Mouse (Mus musculus) spleen, postnatal 10 days (tissue): ENCODE measurements around the gene Lrrtm4.

ENCODE experiments used
- DNase-seq, 2 experiments: peaks; one replicate each; pipeline ENCODE4 v3.0.0; 2021 to 2022; ENCODE audit warnings: low spot score in 2 of 2

Lrrtm4 gene

GRCm38 (mm10) chr6:80328391-80328790 lies 309.7 kb downstream of the Lrrtm4 start:
- DNase-seq, result no peak

DNA sequence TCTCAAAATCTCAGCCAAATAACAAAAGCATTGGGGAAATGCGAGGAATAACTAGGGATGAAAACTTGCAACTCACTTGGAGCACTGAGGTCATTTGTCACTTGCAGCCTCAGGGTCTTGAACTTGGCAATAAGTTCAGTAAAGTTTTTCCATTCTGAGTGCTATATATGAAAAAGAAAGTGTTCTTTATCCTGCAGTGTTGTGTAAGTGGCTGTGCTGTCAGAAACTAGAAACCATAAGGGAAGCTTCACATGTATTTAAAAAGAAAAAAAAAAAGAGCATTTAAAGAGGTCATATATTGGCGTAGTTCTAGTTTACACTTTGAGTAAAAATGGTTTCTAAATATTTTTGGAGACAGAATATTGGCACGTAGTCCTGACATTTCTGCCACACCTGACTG lies 313.1 kb downstream of the Lrrtm4 start:
- DNase-seq, result no peak

DNA sequence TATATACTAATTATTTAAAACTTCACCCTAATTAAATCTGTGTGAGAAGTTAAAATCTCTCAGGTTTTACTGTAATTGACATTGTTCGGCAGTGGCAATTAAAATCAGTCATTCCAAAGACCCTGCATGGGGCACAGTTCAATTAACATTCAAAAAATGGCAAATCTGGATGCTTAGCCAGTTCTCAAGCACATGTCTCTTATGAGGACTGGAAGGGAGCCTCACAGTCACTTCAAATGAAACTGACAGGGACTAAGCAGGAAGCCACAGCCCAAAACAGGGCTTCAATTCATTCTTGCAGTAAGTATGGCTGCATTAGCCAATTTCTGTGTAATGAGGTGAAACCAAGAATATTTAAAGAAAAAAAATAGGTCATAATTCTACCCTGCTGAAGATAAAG lies 333.6 kb downstream of the Lrrtm4 start:
- no peak for DNase-seq

- no peak for DNase-seq
Observed at GRCm38 (mm10) chr6:80357092-80357491, 338.4 kb downstream of the Lrrtm4 start.

GRCm38 (mm10) chr6:80363593-80363992 lies 344.9 kb downstream of the Lrrtm4 start:
- DNase-seq, result no peak

DNA sequence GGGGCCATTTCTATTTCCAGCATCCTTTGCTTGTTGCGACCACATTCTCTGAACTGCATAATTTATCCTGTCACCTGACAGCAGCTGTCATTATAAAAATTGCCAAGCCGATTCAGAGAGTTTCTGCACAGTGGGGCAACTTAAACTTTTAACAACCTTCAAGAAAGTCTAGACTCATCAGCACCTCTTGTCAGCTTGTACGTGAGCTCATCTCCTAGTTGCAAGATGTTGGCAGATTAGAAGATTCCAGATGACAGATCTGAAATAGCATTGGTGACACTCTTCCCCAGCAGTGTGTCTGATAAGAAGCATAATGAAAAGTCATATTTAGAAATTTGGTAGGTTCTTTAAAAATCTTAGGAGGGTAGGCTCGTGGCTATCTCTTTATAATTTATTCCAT lies 347.9 kb downstream of the Lrrtm4 start:
- no peak for DNase-seq

GRCm38 (mm10) chr6:80389571-80389970 lies 370.9 kb downstream of the Lrrtm4 start:
- DNase-seq, result no peak

DNA sequence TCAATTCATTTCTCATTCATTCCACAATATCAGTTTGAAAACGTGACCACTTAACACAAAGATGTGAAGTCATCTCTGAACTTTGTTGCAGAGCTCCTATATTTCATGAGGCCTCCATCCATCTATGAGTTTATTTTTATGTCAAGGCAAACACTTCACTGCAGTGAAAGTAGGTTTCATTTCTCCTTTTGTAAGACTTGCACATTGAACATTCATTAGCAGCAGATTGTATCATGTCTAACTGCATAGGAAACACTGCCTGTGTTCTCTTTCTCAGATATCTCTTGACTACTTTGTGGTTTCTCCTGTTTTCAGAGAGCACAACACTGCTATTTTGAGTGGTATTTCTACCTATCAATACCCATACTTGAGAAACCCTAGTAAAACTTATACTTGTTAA lies 388.1 kb downstream of the Lrrtm4 start:
- no peak for DNase-seq

GRCm38 (mm10) chr6:80440135-80440534 lies 421.5 kb downstream of the Lrrtm4 start:
- no peak for DNase-seq

DNA sequence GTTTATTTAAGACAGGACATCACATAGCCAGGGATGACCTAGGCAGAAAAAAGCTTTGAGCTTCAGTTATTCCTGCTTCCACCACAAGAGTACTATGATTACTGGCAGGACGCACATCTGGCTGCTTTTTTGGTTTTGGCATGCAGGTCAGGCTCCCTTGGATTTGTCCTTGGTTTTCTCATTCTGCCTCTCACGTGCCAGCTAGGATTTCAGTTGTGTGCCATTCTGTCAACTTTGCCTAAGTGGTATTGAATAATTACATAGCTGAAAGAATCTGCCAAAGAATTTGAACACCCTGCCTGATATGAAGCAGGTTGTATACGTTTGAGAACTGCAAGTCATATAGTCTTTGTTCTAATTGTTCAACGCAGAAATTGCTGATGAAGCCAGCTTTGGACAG lies 451.9 kb downstream of the Lrrtm4 start:
- DNase-seq, result no peak

DNA sequence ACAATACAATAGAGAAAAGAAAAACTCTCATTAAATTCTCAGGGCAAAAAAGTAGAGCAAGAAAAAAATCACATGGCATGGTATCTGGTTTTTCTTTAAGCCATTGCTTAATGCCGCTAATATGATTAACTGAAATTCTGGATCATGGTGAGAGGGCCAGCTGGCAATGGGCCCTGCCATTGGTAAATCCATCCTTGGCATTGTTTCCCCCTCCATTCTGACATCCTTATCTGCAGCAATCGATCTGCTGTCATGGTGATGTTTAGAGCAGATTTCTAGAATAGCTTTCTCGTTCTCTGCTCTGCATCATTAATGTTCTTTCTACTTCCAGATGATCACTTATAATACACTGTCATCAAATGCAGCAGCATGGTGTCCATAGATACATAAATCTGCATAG lies 457.5 kb downstream of the Lrrtm4 start:
- no peak for DNase-seq

DNA sequence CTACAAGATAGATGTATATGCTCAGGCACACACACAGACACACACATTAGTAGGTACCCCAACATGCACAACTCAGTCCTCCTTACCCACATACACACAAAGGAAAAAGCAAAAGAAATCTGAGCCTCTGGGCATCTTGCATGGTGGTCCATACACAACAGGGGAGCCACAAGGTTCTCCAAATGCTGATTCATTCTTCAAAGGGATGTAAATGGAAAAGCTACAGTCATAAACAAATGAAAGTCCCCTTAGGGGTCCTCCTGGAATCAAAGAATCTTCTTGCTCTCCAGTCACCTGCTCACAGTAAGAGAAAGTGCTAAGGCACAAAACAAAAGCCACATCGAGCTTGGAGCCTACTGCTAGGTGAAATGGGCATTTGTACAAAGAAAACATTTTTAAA lies 526.3 kb downstream of the Lrrtm4 start:
- DNase-seq, result no peak

- no peak for DNase-seq
Observed at GRCm38 (mm10) chr6:80549907-80550306, 531.2 kb downstream of the Lrrtm4 start.

- DNase-seq, result no peak
Observed at GRCm38 (mm10) chr6:80553398-80553797, 534.7 kb downstream of the Lrrtm4 start.

- DNase-seq, result no peak
Observed at GRCm38 (mm10) chr6:80554991-80555390, 536.3 kb downstream of the Lrrtm4 start.

DNA sequence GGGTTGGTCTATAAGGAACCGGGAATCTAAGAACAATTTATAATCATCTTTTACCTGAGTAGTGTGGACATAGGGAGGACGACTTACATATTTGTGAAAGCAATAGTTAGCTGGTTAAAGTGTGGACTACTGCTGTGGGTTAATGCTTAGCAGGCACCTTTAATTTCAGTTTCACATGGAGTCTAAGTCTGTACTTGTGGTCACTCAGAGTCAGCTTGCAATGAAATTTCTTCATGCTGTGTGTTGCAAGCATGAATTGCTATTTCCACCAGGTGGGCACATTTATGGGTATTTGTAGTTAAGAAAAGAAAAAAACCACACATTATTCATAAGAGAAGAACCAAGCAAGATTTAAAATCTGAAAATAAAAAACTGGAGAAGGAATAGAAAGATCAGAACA lies 558.5 kb downstream of the Lrrtm4 start:
- no peak for DNase-seq

DNA sequence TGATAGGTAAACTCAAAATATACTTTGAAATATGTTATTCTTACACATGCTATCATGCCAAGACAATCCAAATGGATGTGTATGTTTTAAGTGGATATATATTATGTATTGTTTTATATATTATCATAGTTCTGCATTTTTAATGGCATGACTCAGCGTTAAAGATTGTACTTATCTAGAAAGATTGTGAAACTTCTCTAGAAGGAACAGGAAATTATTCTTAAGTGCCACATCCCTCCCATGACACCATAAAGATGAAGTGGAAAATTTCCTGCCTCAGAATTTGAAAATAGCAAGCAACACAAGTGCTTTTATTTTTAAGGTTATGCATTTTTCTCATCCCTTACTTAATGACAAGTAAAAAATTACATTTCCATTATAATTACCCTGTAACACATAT lies 563.5 kb downstream of the Lrrtm4 start:
- DNase-seq, result no peak

DNA sequence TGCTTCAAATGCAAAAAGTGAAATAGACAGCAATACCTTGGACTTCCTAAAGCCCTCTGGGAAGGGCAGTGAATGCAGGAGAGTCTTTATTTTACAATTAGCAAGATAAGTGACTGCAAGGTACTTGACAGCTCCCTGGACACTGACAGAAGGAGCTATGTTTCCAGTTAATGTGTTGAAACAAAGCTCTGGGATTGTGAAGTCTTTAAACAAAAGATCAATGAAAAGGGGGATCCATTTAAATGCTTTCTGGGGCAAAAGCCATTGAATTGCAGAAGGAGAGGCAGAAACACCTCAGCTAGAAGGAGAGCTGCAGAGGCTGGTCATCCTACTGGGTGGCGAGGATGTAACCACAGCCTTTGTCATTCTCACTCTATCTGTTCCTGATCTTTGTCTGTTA lies 571.1 kb downstream of the Lrrtm4 start:
- DNase-seq, result no peak

- DNase-seq, result no peak
Observed at GRCm38 (mm10) chr6:80619508-80619907, 600.8 kb downstream of the Lrrtm4 start.

DNA sequence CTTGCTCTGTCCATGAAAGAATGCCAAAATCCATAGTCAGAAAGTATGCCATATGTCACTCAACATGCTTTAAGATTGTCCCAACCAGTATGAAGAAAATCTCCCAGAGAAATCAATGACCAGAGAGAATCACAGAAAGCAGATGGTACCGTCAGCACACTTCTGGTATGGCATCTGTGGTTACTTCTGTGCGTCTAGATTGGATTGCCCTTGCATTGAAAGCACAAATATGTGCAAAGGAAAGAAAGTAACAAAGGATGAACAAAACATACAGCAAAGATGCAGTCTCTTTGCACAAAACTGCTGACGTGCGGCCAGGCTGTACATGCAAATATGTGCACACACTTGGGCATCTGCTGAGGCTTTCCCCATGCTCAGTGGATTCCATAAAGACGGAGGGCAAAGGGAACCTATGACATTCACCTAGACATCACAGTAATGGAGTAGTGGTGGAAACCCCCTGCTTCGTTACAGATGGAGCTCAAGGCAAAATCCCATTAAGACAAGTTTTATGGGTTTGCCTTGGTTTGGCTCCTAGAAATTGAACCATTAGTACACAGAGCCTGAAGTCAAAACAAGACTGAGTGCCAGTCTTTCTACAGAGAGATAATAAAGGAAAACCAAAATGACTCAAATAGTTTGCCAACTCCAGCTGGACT lies 604.1 kb downstream of the Lrrtm4 start:
- no peak for DNase-seq

DNA sequence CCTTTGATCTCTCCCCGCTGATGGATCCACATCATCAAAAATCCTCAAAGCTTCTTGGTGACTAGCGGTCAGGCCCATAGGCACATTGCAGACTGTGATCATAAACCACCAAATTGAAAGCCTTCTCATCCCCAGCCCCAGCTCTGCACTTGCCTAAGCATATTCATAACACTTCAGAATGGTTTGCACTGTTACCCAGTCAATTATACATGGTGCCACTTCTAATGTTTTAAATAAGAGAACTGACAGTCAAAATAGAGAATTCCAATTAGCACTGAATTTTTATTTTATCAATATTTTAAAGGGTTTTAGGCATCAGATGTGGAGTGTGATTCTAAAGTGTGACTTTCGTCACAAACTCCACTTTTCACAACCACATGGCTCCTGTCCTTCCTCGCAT lies 606.8 kb downstream of the Lrrtm4 start:
- DNase-seq, result no peak

GRCm38 (mm10) chr6:80662729-80663128 lies 644.1 kb downstream of the Lrrtm4 start:
- DNase-seq, result no peak

GRCm38 (mm10) chr6:80664039-80664438 lies 645.4 kb downstream of the Lrrtm4 start:
- no peak for DNase-seq

DNA sequence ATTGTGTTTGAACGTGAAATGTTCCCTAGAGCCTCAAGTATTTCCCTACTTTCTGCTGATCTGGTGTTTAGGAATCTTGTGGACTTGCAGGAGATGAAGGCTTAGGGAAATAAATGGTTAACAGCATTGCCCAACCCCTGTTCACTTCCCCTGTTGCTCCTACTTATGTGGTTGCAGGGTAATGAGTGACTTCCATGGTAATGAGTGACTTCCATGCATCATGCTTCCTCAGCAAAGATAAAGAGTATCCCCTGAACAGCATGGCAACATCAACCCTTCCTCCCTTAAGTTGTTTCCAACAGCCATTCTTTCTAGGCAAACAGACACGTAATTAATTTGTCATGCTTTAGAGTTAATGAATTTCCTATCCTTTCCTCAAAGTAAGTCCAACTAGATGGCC lies 685.5 kb downstream of the Lrrtm4 start:
- DNase-seq, result no peak
